Mouse (Mus musculus) hindbrain, embryonic 16.5 days (tissue): ENCODE measurements at regions not wholly inside any gene's neighbourhood (a gene's known extent, or its start where the extent isn't known, plus 50 kb on each side); places are given as distances from the start of the nearest gene placed in this dataset.
A peak's percentile ranks its signal among the peaks of the same experiment; 100 is the strongest.

Source experiments
- ATAC-seq: fragments of 200-750 bp; cut with Nextera tagmentation; 2 replicates; pipeline ENCODE4 v1.8.0; 2017; ENCODE audit warnings: moderate TSS enrichment, moderate library complexity
- H3K27ac ChIP-seq: fragments of 300-500 bp; sonication (generic); 2 replicates; pipeline ENCODE4 v1.5.1; 2014; ENCODE audit warnings: low read depth, mild to moderate bottlenecking, control low read depth, low read length, moderate library complexity
- H3K27me3 ChIP-seq: fragments of 300-500 bp; sonication (generic); replicated peaks from 2 replicates; pipeline ENCODE4 v1.6.1; 2014; ENCODE audit warnings: low read length; ENCODE audit not compliant: control insufficient read depth, insufficient read depth
- H3K36me3 ChIP-seq: fragments of 300-500 bp; sonication (generic); 2 replicates; pipeline ENCODE4 v1.6.1; 2014; ENCODE audit warnings: mild to moderate bottlenecking, low read length, moderate library complexity, mixed read lengths; ENCODE audit not compliant: control insufficient read depth, insufficient read depth
- H3K4me1 ChIP-seq: fragments of 300-500 bp; sonication (generic); 2 replicates; pipeline ENCODE4 v1.6.1; 2014; ENCODE audit warnings: low read depth, low read length; ENCODE audit not compliant: control insufficient read depth, insufficient read depth
- H3K4me2 ChIP-seq: fragments of 300-500 bp; sonication (generic); 2 replicates; pipeline ENCODE4 v1.6.1; 2014; ENCODE audit warnings: mild to moderate bottlenecking, low read length, control low read depth, moderate library complexity
- H3K4me3 ChIP-seq: fragments of 300-500 bp; sonication (generic); 2 replicates; pipeline ENCODE4 v1.5.1; 2014; ENCODE audit warnings: mild to moderate bottlenecking, low read length, control low read depth, moderate library complexity
- H3K9ac ChIP-seq: fragments of 300-500 bp; sonication (generic); 2 replicates; pipeline ENCODE4 v1.6.1; 2014; ENCODE audit warnings: low read depth, mild to moderate bottlenecking, control low read depth, low read length, moderate library complexity
- H3K9me3 ChIP-seq: fragments of 300-500 bp; sonication (generic); 2 replicates; pipeline ENCODE4 v1.6.1; 2014; ENCODE audit warnings: mild to moderate bottlenecking, low read length, moderate library complexity; ENCODE audit not compliant: control insufficient read depth
- WGBS: fragments of 180-500 bp; shearing (Covaris S2); extraction: QIAGEN DNeasy Blood & Tissue Kit; methylation state at CpG from one replicate; pipeline ENCODE4 v1.1.7; 2014; 5-methylcytosine and 5-hydroxymethylcytosine counted together

DNA sequence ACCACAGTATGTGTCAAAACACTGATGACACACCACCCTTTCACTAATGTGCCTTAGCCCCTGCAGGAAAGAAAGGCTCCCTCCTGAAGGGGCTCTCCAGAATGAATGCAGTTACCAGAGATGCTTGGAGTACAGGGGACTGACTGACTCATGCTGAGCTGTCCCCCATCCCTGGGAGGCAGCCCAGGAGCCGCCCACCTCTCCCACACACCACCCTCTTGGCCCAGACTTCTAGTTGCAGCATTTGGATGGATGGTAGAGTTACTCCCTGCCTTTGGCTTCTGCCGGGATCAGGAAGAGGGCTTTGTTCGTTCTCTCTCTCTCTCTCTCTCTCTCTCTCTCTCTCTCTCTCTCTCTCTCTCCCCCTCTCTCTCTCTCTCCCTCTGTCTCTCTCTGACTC lies 53.4 kb upstream of the Jun start:
- Histone ChIP-seq H3K4me3 (no peak overlapping the region), H3K4me2 (peak overlapping the region; percentile 44; the same call in 1 of the 2 replicates), H3K4me1 (peaks cover 8% of the 10 kb centered on the region; the same call in 1 of the 2 replicates), H3K27ac (no peak overlapping the region), H3K9ac (no peak overlapping the region), H3K27me3 (no peaks in the 10 kb centered on the region; the same call in 1 of the 2 replicates), H3K9me3 (peaks cover 4% of the 10 kb centered on the region; the same call in 1 of the 2 replicates), H3K36me3 (no peaks in the 10 kb centered on the region)
- 27% methylated on average over 3 of the region's 3 CpGs for WGBS
- ATAC-seq = peak; percentile 55; the same call in 1 of the 2 replicates

DNA sequence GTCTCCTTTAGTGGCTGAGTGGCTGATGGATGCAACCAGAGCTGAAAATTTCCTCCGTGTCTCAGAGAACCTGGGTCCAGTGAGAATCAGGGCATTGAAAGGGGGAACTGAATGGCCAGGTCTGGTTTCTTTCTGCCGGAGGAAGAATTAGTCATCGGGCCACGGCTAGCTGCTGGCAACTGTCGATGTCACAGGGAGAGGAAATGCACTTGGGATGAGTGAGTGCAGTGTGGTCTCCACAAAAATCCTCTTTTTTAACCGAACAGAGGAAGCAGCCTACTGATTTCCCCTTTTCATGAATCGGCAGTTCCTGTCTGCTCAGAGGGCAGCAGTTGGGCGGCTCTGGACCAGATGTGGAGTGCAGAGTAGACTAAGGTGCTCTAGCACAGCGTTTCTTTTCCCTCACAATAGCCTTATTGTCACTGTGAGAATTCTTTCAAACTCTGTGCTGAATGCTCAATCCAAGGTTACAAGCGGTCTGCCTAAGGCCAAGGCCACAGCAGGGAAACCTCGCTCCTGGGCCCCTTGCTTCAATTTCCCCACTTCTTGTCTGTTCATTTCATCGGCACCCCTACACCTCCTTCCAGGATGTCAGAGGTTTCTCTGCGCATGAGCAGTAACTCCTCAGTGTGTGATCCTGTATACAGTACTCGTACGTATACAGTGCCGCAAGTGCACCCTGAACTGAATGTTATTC lies 54.1 kb upstream of the Jun start:
- peaks cover 4% of the 10 kb centered on the region; the same call in 1 of the 2 replicates for H3K9me3 ChIP-seq

DNA sequence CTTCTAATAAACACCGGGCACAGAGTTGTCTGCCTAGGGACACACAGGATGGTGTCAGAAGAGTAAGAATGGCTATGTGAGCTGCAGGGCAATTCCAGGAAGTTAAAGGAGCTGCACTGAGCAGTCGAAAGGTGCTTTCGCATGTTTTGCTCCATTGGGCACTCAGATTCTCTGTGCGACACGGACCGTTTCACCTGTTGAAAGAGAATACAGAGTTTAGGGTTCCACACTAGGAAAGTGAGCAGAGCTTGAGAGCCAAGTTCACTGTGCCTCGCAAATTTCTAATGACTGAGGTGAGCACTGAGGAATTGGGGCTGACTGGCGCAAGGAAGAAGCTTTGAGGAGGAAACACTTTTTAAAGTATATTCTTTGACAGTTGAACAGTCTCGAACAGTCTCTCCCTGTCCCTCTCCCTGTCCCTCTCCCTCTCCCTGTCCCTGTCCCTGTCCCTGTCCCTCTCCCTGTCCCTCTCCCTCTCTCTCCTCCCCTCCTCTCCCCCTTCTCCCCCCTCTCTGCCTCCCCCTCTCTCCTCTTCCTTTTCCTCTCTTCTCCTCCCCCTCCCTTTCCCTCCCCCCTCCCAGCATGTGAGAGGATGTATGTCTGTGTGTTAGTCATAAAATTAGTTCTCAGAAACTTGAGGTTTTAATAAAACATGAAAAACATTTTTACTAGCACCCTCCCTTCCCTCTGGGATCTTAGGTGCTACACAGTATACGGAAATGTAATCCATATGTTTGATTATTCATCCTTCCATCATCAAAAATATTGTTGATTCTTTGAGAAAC lies 55.1 kb upstream of the Jun start:
- Histone ChIP-seq H3K4me1 (peaks cover 8% of the 10 kb centered on the region; the same call in 1 of the 2 replicates), H3K4me2 (no peak overlapping the region), H3K27ac (no peak overlapping the region), H3K27me3 (no peaks in the 10 kb centered on the region), H3K36me3 (no peaks in the 10 kb centered on the region), H3K9ac (no peak overlapping the region), H3K4me3 (no peak overlapping the region), H3K9me3 (no peaks in the 10 kb centered on the region)
- 66% methylated on average over 10 of the region's 10 CpGs for WGBS
- no peak for ATAC-seq

More for the DNA sequence above, 54.1 kb upstream of the Jun start:
- peak overlapping the region; percentile 32; the same call in 1 of the 2 replicates for H3K27ac ChIP-seq
- no peaks in the 10 kb centered on the region; the same call in 1 of the 2 replicates for H3K27me3 ChIP-seq
- H3K36me3 ChIP-seq = no peaks in the 10 kb centered on the region
- H3K4me1 ChIP-seq = peaks cover 8% of the 10 kb centered on the region; the same call in 1 of the 2 replicates
- H3K9ac ChIP-seq = peak overlapping the region; percentile 36; the same call in 1 of the 2 replicates
- peak; percentile 58 for ATAC-seq
- no peak overlapping the region for H3K4me3 ChIP-seq
- 28% methylated on average over 16 of the region's 16 CpGs for WGBS
- H3K4me2 ChIP-seq = peak overlapping the region; percentile 44

DNA sequence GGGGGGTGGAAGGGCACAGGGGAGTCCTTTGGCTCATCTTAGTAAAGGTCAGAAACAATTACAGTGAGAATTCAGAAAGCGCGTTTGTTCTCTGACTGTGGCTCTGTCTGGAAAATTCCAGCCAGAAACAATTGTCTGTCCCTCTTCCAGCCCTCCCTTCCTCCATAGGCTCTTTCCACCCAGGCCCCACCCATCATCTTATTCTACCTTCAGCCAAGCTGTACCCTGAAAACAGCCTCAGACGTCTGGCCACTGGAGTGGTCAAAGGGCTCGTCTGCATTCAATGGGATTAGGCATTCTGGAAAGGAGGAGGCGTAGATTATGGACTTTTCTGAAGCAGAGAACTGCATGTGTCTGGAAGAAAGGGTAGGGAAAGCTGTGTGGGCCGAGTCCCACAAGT lies 56.8 kb upstream of the Jun start:
- WGBS = 46% methylated on average over 6 of the region's 6 CpGs
- Histone ChIP-seq H3K36me3 (no peaks in the 10 kb centered on the region), H3K4me2 (no peak overlapping the region), H3K4me3 (no peak overlapping the region), H3K27me3 (no peaks in the 10 kb centered on the region), H3K9ac (no peak overlapping the region), H3K4me1 (peaks cover 8% of the 10 kb centered on the region; the same call in 1 of the 2 replicates), H3K9me3 (no peaks in the 10 kb centered on the region), H3K27ac (no peak overlapping the region)
- no peak for ATAC-seq

DNA sequence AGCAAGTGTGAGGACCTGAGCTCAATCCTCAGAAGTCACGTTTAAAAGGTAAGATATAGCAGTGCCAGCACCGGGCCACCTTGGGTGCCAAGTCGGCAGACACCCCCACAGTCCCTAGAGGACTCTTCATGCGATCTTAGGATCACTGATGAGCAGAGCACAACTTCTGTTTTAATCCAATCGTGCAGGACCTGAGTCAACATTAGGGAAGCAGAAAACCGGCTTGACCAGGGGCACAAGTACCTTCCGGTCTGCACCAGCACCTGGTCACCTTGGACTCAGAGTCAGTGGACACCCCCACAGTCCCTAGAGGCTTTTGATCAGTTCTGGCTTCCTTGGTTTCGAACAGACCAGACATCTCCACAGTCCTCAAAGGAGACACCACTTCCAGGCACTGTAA lies 58.8 kb upstream of the Jun start:
- H3K4me3 ChIP-seq = no peak overlapping the region
- no peak overlapping the region for H3K9ac ChIP-seq
- H3K9me3 ChIP-seq = no peaks in the 10 kb centered on the region
- H3K4me1 ChIP-seq = peaks cover 5% of the 10 kb centered on the region; the same call in 1 of the 2 replicates
- H3K4me2 ChIP-seq = no peak overlapping the region
- no peaks in the 10 kb centered on the region for H3K36me3 ChIP-seq
- ATAC-seq = no peak
- no peaks in the 10 kb centered on the region for H3K27me3 ChIP-seq
- WGBS = 91% methylated on average over 8 of the region's 8 CpGs
- H3K27ac ChIP-seq = no peak overlapping the region

DNA sequence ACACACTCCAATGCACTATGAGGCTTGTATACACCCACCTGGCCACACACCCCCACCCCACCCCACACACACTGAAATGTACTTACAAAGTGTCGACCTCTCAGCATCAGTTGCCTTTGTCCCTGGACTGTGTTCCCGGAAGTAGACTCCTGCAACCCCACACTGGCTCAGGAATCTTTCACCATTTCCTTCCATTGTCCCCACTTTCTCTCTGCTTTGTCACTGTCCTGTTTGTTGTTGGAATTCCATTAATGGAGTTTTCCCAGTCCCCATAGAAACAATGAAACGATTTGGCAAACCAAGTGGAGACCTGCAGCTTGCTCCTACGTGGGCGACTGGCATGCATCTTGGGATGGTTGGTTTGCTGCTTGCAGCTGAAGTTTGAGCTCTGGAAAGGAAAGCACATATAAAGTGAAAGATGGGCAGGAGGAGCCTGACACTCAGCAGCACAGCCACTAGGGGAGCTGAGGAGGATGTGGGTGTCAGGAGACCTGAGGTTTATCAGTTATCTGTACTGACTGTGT lies 65.2 kb upstream of the Jun start:
- Histone ChIP-seq H3K9me3 (no peaks in the 10 kb centered on the region), H3K4me1 (no peaks in the 10 kb centered on the region), H3K4me3 (no peak overlapping the region), H3K27ac (no peak overlapping the region), H3K9ac (no peak overlapping the region), H3K27me3 (no peaks in the 10 kb centered on the region), H3K36me3 (no peaks in the 10 kb centered on the region), H3K4me2 (no peak overlapping the region)
- no peak for ATAC-seq
- WGBS = 24% methylated on average over 5 of the region's 5 CpGs

DNA sequence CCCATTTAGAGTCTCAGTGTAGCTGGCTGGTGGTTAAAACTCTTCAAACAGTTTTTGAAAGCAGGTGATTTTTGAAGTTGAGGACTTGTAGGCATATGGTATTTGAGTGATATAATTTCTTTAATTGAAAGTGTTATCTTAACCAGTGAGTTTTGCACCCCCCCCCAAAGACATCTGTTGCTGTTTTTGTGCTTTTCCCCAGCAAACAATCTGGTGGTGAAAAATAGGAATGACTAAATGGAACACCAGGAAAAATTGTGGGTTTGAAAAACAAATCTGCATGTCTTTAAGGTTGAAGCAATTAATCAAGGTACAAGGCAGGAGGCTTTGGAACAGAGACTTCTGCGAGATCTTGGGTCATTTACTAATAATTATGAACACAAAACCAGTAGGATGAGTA lies 68.9 kb upstream of the Jun start:
- H3K27ac ChIP-seq = no peak overlapping the region
- no peaks in the 10 kb centered on the region for H3K9me3 ChIP-seq
- no peaks in the 10 kb centered on the region for H3K27me3 ChIP-seq

DNA sequence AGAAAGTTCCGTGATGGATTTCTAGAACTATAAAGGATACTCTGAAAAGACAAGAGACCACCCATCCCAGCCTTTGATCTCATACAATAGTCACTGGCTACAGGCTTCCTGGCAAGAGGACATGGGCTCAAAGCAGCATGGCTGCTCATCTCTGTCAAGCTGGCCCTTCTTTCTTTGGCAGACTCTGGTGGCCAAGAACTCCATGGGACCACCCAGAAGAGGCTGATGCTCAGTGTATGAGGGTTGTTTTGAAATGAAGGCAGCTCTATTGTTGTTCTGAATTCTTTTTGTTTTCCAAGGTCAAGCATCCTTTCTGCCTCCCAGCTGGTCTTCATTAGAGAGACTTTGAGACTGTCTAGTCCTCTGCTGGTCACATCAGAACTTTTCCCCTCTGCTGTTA lies 73.3 kb upstream of the Jun start:
- Histone ChIP-seq H3K36me3 (no peaks in the 10 kb centered on the region), H3K4me1 (no peaks in the 10 kb centered on the region), H3K4me3 (no peak overlapping the region), H3K27ac (no peak overlapping the region), H3K27me3 (no peaks in the 10 kb centered on the region), H3K9me3 (no peaks in the 10 kb centered on the region), H3K4me2 (no peak overlapping the region), H3K9ac (no peak overlapping the region)
- no peak; the same call in 1 of the 2 replicates for ATAC-seq
- WGBS = 35% methylated on average over 1 of the region's 1 CpGs

More for the DNA sequence above, 68.9 kb upstream of the Jun start:
- 100% methylated on average over 1 of the region's 1 CpGs for WGBS
- H3K36me3 ChIP-seq = no peaks in the 10 kb centered on the region
- H3K9ac ChIP-seq = no peak overlapping the region
- H3K4me3 ChIP-seq = no peak overlapping the region
- no peaks in the 10 kb centered on the region for H3K4me1 ChIP-seq
- H3K4me2 ChIP-seq = no peak overlapping the region
- ATAC-seq = no peak

DNA sequence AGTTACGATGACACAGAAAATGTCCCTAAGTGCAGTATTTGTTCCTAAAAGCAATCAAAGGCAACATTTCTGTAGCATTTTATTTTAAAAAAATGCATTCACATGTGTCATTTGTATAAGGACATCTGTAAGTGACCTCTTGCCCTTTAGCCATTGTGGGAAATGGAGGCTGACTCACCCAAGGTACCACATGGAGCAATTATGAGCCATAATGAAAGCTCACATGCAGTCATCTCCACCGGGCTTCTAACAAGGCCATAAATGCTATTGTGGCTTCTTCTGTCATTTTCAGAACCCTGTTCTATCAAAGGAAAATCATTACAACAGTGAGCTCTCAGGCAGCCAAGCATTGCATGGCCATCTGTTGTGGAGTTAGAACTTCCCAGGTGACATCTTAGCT lies 75.9 kb upstream of the Jun start:
- WGBS = 70% methylated on average over 2 of the region's 2 CpGs
- no peaks in the 10 kb centered on the region for H3K27me3 ChIP-seq
- H3K36me3 ChIP-seq = no peaks in the 10 kb centered on the region
- no peaks in the 10 kb centered on the region for H3K4me1 ChIP-seq
- H3K9me3 ChIP-seq = no peaks in the 10 kb centered on the region
- H3K4me3 ChIP-seq = no peak overlapping the region
- H3K27ac ChIP-seq = no peak overlapping the region
- peak; percentile 58 for ATAC-seq
- no peak overlapping the region for H3K9ac ChIP-seq
- H3K4me2 ChIP-seq = no peak overlapping the region
